Mouse (Mus musculus) embryonic facial prominence, embryonic 14.5 days (tissue): Measurements from ENCODE around the gene Dyrk2. TPM values are rescaled to one million over a fixed set of nuclear protein-coding genes. Genes with fewer than 3 reads are reported as not detected.

ENCODE experiments used
- ATAC-seq: fragments of 200-750 bp; cut with Nextera tagmentation; 2 replicates; pipeline ENCODE4 v1.8.0; 2017; ENCODE audit warnings: low read depth, moderate number of reproducible peaks, moderate TSS enrichment
- DNase-seq: peaks from one replicate; pipeline ENCODE4 v3.0.0-alpha.2; 2015; ENCODE audit warnings: low spot score
- H3K27ac ChIP-seq: fragments of 300-500 bp; sonication (generic); replicated peaks from 2 replicates; pipeline ENCODE4 v1.5.1; 2014; ENCODE audit warnings: low read depth, mild to moderate bottlenecking, low read length, moderate library complexity
- H3K27me3 ChIP-seq: fragments of 300-500 bp; sonication (generic); replicated peaks from 2 replicates; pipeline ENCODE4 v1.6.1; 2014; ENCODE audit warnings: low read length; ENCODE audit not compliant: control insufficient read depth, insufficient read depth
- H3K36me3 ChIP-seq: fragments of 300-500 bp; sonication (generic); 2 replicates; pipeline ENCODE4 v1.6.1; 2014; ENCODE audit warnings: low read length, mixed read lengths; ENCODE audit not compliant: control insufficient read depth, insufficient read depth
- H3K4me1 ChIP-seq: fragments of 300-500 bp; sonication (generic); 2 replicates; pipeline ENCODE4 v1.6.1; 2014; ENCODE audit warnings: antibody characterized with exemption, low read length; ENCODE audit not compliant: control insufficient read depth, insufficient read depth
- H3K4me2 ChIP-seq: fragments of 300-500 bp; sonication (generic); 2 replicates; pipeline ENCODE4 v1.6.1; 2014; ENCODE audit warnings: low read depth, mild to moderate bottlenecking, low read length, moderate library complexity, mixed read lengths
- H3K4me3 ChIP-seq: fragments of 300-500 bp; sonication (generic); 2 replicates; pipeline ENCODE4 v1.5.1; 2014; ENCODE audit warnings: low read depth, mild to moderate bottlenecking, low read length
- H3K9ac ChIP-seq: fragments of 300-500 bp; sonication (generic); 2 replicates; pipeline ENCODE4 v1.6.1; 2014; ENCODE audit warnings: low read depth, mild to moderate bottlenecking, low read length, moderate library complexity, mixed read lengths
- H3K9me3 ChIP-seq: fragments of 300-500 bp; sonication (generic); 2 replicates; pipeline ENCODE4 v1.6.1; 2016; ENCODE audit warnings: low read length; ENCODE audit not compliant: control insufficient read depth
- WGBS: fragments of 180-500 bp; shearing (Covaris S2); extraction: QIAGEN DNeasy Blood & Tissue Kit; methylation state at CpG from one replicate; pipeline ENCODE4 v1.1.7; 2014; 5-methylcytosine and 5-hydroxymethylcytosine counted together
- polyA plus RNA-seq: library from polyadenylated mRNA; unstranded; fragments of >200 nt; fragmentation: Nextera tagmentation; extraction: Ambion mirVana; gene quantifications from 2 replicates; pipeline ENCODE4 v1.2.1, GENCODE M21; 2014

Dyrk2 gene
- polyA plus RNA-seq, 1 experiment from 2014 or later, result 14.7 TPM

DNA sequence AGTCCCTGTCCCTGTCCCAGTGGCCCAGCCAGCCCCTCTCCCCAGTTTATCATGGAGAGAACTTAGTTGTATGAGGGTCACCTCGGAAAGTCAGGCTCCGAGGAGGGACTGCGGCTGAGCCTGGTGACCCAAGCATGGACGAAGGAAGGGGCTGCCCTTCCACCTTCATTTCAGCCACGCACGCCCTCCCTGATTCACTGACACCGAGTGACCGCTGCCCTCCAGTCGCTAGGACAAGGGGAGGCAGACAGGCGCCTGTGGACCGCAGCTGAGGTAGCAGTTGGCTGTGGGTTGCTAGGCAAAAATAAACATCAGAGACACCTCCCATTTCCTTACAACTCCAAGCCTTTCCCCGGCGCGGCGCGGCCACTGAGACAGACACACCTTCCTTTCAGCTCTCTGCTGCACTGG lies 413 bp downstream of the Dyrk2 start:
- H3K27ac ChIP-seq, result peak overlapping the region; percentile 95
- H3K4me1 ChIP-seq, result peaks cover 25% of the 10 kb centered on the region
- WGBS, result under 1% methylated on average over 16 of the region's 16 CpGs
- peak; percentile 70 for ATAC-seq
- peaks cover 8% of the 10 kb centered on the region for H3K36me3 ChIP-seq
- H3K9ac ChIP-seq, result peak overlapping the region; percentile 99
- no peaks in the 10 kb centered on the region for H3K9me3 ChIP-seq
- H3K4me3 ChIP-seq, result peak overlapping the region; percentile 74
- peak; percentile 91 for DNase-seq
- H3K4me2 ChIP-seq, result peak overlapping the region; percentile 99
- H3K27me3 ChIP-seq, result no peaks in the 10 kb centered on the region

DNA sequence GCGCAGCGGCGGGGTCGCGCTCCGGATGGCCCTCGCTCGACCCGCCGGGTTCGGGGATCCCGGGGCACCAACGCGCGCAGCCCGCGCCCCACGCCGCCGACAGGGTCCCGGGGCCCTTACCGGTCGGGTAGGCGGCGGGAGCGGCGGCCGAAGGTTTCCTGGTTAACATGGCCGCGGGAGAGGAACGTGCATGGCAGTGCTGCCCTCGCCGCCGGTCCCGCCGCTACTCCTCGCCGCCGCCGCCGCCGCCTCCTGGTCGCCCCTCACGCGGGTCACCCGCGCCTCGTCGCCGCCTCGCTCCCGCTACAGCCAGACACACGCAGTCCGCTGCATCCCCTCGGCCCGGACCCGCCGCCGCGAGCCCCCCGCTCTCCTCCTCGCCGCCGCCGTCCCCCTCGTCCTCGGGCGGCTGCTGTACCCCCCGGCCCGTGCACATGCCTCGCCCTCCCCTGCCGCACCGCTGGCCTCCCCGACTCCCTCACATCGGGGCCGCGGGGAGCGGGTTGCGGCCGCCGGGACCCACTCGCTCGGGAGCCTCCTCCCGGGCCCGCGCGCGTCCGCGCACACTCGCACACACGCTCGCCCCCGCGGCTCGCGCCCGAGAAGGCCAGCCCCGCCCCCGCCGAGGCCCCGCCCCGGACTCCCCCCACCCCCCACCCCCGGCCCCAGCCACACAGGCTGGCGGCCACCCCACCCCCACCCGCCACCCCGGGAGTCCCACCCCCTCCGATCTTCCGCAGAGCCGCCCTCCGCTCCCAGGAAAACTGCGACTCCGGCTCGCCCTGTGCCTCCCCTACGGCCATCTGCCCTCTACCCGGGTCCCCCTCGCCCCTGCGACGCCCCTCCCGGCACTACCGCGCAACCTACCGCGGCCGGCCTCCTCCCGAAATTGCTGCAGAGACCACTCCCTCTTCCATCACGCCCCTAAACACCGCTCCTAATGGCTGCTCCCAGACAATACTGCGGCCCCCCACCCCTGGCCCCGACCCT lies 1.1 kb downstream of the Dyrk2 start:
- Histone ChIP-seq H3K4me2 (peak overlapping the region; percentile 99), H3K9ac (peak overlapping the region; percentile 99), H3K4me3 (peak overlapping the region; percentile 74), H3K36me3 (peaks cover 15% of the 10 kb centered on the region), H3K27ac (peak overlapping the region; percentile 95), H3K4me1 (peaks cover 25% of the 10 kb centered on the region), H3K27me3 (no peaks in the 10 kb centered on the region), H3K9me3 (no peaks in the 10 kb centered on the region)
- peak; percentile 91 for DNase-seq
- peak; percentile 79 for ATAC-seq
- WGBS, result 0% methylated on average over 15 of the region's 130 CpGs

DNA sequence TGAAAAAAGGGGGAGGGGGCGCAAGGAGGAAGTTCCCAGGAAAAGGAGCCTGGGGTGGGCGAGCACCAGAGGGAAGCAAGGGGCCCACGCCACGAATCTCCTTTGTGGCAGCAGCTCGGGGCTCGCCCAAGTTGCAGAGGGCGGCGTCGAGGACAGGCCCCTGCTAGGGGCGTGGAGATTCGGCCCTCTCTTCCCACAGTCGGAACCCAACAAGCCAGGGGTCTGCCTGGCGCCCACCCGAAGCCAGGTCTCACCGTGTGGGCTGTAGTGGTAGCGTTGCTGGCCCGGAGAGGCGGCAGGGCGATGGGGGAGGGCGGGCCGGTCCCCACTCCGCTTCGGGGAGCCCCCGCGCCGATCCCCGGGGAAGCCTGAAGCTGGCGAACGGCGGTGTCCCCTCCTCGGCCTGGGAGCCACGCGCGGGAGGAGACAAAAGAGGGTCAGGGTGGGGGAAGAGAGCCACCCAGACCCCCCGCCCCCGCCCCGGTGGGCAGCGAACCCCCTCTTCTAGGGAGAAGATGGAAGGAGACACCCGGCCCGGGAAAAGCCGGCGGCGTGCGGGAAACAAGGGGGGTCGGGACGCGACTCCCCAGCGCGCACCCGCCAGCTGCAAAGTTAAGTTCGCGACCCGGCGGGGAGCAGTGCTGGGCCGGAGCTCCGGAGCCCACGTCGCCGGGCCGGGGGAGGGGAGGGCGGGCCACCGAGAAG lies 2.0 kb downstream of the Dyrk2 start:
- under 1% methylated on average over 28 of the region's 62 CpGs for WGBS
- H3K4me3 ChIP-seq, result peak overlapping the region; percentile 74
- ATAC-seq, result peak; percentile 26
- peaks cover 25% of the 10 kb centered on the region for H3K4me1 ChIP-seq
- peaks cover 22% of the 10 kb centered on the region for H3K36me3 ChIP-seq
- H3K4me2 ChIP-seq, result peak overlapping the region; percentile 83
- no peaks in the 10 kb centered on the region for H3K27me3 ChIP-seq
- DNase-seq, result peak; percentile 73
- peak overlapping the region; percentile 99 for H3K9ac ChIP-seq
- peak overlapping the region; percentile 95 for H3K27ac ChIP-seq
- H3K9me3 ChIP-seq, result no peaks in the 10 kb centered on the region

DNA sequence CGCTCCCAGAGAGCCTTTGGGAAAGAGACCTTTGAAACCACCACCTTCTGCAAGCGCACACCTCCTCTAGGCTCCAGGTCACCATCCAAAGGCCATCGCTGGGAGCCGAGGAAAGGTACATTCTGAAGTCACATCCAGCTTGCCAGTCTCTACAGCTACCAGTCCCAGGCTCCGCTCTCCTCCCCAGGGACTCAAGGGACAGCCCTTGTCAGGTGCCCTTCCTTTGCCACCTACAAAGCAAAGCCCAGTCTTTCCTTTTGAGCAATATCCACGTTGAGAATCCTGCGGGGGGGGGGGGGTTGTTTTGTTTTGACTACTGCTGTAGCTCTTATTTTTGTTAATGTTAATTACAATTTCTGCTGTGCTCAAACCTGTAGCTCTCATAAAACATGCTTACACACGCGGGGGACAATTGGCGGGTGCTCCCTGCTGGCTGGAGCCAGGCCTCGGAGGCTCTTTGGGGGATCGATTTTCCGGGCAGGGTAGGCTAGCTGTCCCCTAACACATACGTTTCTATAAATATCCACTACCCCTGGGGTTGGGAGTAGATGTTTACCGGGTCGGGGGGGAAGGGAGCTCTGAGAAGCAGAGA lies 2.6 kb downstream of the Dyrk2 start:
- WGBS, result 9% methylated on average over 16 of the region's 16 CpGs
- 0 out of 2 replicates have a peak, but pooled peaks have one; percentile 1 for ATAC-seq

DNA sequence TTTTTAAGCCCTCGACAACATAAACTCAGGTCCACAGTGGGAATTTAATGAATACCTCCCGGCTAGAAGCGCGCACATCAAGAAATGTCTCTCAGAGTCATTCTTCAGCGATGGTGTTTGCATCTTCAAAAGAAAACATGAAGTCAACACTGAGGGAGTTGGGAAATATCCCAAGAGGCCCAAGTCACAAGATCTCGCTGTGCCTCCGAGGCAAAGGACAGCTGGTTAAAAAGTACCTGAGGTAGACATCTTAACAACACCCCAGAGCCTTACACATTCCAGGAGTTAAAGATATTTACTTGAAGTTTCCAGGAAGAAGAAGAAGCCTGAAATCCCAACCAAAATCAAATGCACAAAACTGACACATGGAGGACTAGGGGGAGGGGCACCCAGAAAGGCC lies 5.0 kb downstream of the Dyrk2 start:
- DNase-seq, result no peak
- peaks cover 19% of the 10 kb centered on the region for H3K4me1 ChIP-seq
- H3K27me3 ChIP-seq, result no peaks in the 10 kb centered on the region
- peaks cover 53% of the 10 kb centered on the region for H3K36me3 ChIP-seq
- H3K27ac ChIP-seq, result no peak overlapping the region
- H3K9ac ChIP-seq, result no peak overlapping the region
- no peak for ATAC-seq
- H3K4me3 ChIP-seq, result no peak overlapping the region
- H3K9me3 ChIP-seq, result peaks cover 11% of the 10 kb centered on the region
- WGBS, result 83% methylated on average over 7 of the region's 7 CpGs
- no peak overlapping the region for H3K4me2 ChIP-seq

More for the DNA sequence above, 2.6 kb downstream of the Dyrk2 start:
- H3K36me3 ChIP-seq, result peaks cover 29% of the 10 kb centered on the region
- H3K27ac ChIP-seq, result peak overlapping the region; percentile 95
- no peaks in the 10 kb centered on the region for H3K9me3 ChIP-seq
- peak overlapping the region; percentile 74 for H3K4me3 ChIP-seq
- peak; percentile 34 for DNase-seq
- H3K9ac ChIP-seq, result peak overlapping the region; percentile 99
- H3K4me2 ChIP-seq, result peak overlapping the region; percentile 83
- H3K27me3 ChIP-seq, result no peaks in the 10 kb centered on the region
- peaks cover 25% of the 10 kb centered on the region for H3K4me1 ChIP-seq

DNA sequence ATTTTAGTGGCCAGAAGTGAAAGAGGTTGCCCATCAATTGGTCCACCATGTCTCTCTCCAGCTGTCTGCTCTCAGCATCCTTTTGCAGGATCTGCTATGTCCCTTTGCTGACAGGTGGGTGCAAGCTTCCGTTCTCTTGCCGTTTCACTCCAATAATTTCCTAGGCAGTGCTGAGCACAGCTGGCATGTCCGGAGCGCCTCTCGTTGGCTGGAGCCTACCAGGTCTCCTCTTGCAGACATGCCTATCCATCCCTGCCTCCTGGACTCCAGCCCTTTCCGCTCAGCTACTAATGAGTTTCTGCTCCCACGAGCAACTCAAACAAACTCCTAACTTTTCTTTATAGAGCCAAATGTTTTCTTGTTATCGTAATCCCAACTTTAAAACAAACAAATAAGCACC lies 6.4 kb downstream of the Dyrk2 start:
- H3K27ac ChIP-seq, result no peak overlapping the region
- no peak overlapping the region for H3K9ac ChIP-seq
- ATAC-seq (no peak), DNase-seq (no peak)
- peaks cover 16% of the 10 kb centered on the region for H3K4me1 ChIP-seq
- H3K9me3 ChIP-seq, result peaks cover 12% of the 10 kb centered on the region
- H3K4me2 ChIP-seq, result no peak overlapping the region
- peaks cover 67% of the 10 kb centered on the region for H3K36me3 ChIP-seq
- no peak overlapping the region for H3K4me3 ChIP-seq
- H3K27me3 ChIP-seq, result no peaks in the 10 kb centered on the region
- 85% methylated on average over 8 of the region's 8 CpGs for WGBS

DNA sequence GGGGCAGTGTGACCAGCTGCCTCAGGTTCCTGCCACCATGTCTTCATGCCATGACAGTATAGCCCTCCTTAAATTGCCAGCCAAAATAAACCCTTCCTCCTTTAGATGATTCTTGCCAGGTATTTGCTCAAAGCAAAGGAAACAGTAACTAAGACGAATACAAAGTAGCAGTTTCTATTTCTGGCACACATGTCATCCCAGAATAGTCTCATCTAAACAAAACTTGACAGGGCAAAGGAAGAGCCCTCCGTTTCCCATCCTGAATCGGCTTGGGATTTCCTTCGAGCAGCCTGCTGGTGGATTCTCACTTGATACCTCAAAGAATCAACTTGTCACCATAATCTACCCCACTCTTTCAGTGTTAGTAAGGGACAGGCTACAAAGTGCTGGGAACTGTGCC lies 7.8 kb downstream of the Dyrk2 start:
- Histone ChIP-seq H3K27me3 (no peaks in the 10 kb centered on the region), H3K9ac (no peak overlapping the region), H3K36me3 (peaks cover 75% of the 10 kb centered on the region), H3K4me2 (no peak overlapping the region), H3K27ac (no peak overlapping the region), H3K4me1 (peaks cover 13% of the 10 kb centered on the region), H3K4me3 (no peak overlapping the region), H3K9me3 (peaks cover 12% of the 10 kb centered on the region)
- 79% methylated on average over 4 of the region's 4 CpGs for WGBS
- ATAC-seq (no peak), DNase-seq (no peak)

DNA sequence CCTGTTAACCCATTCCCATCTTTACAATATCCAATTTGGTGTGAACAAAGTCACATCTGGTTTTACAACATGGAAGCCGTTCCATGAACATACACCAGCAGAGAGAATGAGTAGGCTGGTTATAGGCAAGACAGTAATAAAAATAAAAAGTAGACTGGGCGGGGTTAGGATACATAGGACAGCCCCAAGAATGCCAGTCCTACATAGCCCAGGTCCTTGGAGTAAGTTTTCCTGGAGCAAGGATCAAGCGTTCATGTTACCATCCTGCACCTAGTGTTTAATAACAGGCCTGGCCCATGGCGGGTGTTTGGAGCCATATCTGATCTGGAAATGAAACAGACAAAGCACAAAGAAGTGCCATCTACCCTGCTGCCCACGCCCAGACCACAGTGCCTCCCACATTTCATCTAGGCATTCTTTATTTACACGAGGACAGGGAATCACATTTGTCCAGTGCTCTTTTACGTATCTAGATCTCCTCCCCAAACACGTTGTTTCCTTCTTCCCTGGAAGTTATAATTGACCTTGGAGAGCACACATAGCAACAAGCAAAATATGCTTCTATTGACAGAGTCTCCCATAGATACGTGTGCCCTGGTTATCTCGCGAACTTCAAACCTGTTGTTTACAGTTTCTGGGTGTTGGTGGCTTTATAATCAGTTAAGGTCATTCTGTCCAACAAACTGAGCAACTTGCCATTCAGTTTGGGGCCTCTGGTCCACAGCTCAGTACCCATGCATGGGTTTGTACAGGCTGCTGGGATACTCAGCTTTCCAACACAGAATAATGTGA lies 8.6 kb downstream of the Dyrk2 start:
- Histone ChIP-seq H3K4me2 (no peak overlapping the region), H3K9me3 (peaks cover 12% of the 10 kb centered on the region), H3K4me1 (peaks cover 5% of the 10 kb centered on the region), H3K36me3 (peaks cover 81% of the 10 kb centered on the region), H3K4me3 (no peak overlapping the region), H3K27me3 (no peaks in the 10 kb centered on the region), H3K27ac (no peak overlapping the region), H3K9ac (no peak overlapping the region)
- 97% methylated on average over 11 of the region's 11 CpGs for WGBS
- no peak for DNase-seq
- no peak for ATAC-seq
